Mouse (Mus musculus) liver, embryonic 13.5 days (tissue): ENCODE results near the gene Atp6v0a1. TPM values are rescaled to one million over a fixed set of nuclear protein-coding genes. Genes with fewer than 3 reads are reported as not detected.
"Not testable (repeated sequence)": the region's sequence is repeated elsewhere in the genome, so short reads cannot be mapped to it uniquely, and the experiment has no call there.

Experiments used
- ATAC-seq: fragments of 200-750 bp; cut with Nextera tagmentation; 2 replicates; pipeline ENCODE4 v1.8.0; 2017; ENCODE audit warnings: low read depth, mild to moderate bottlenecking, moderate number of reproducible peaks, moderate library complexity
- DNase-seq: peaks from one replicate; pipeline ENCODE4 v3.0.0; 2022
- H3K27ac ChIP-seq: fragments of 300-500 bp; sonication (generic); 2 replicates; pipeline ENCODE4 v1.5.1; 2015; ENCODE audit warnings: moderate library complexity, mild to moderate bottlenecking, inconsistent platforms
- H3K27me3 ChIP-seq: fragments of 300-500 bp; sonication (generic); 2 replicates; pipeline ENCODE4 v1.6.1; 2015; ENCODE audit warnings: mild to moderate bottlenecking, inconsistent platforms
- H3K36me3 ChIP-seq: fragments of 300-500 bp; sonication (generic); 2 replicates; pipeline ENCODE4 v1.6.1; 2015; ENCODE audit warnings: mild to moderate bottlenecking, inconsistent platforms
- H3K4me1 ChIP-seq: fragments of 300-500 bp; sonication (generic); replicated peaks from 2 replicates; pipeline ENCODE4 v1.6.1; 2015; ENCODE audit warnings: inconsistent platforms
- H3K4me2 ChIP-seq: fragments of 300-500 bp; sonication (generic); 2 replicates; pipeline ENCODE4 v1.6.1; 2015; ENCODE audit warnings: inconsistent platforms, mild to moderate bottlenecking, moderate library complexity
- H3K4me3 ChIP-seq: fragments of 300-500 bp; sonication (generic); replicated peaks from 2 replicates; pipeline ENCODE4 v1.5.1; 2015; ENCODE audit warnings: mild to moderate bottlenecking, inconsistent platforms
- H3K9ac ChIP-seq: fragments of 300-500 bp; sonication (generic); 2 replicates; pipeline ENCODE4 v1.6.1; 2015; ENCODE audit warnings: mild to moderate bottlenecking, inconsistent platforms
- H3K9me3 ChIP-seq: fragments of 300-500 bp; sonication (generic); replicated peaks from 2 replicates; pipeline ENCODE4 v1.6.1; 2016; ENCODE audit warnings: inconsistent platforms
- WGBS: fragments of 180-500 bp; shearing (Covaris S2); methylation state at CpG from one replicate; pipeline ENCODE4 v1.1.7; 2015; ENCODE audit not compliant: insufficient replicate concordance; 5-methylcytosine and 5-hydroxymethylcytosine counted together
- polyA plus RNA-seq: library from polyadenylated mRNA; unstranded; fragments of >200 nt; fragmentation: Nextera tagmentation; extraction: Ambion mirVana; gene quantifications from 2 replicates; pipeline ENCODE4 v1.2.1, GENCODE M21; 2015

The Atp6v0a1 gene
- polyA plus RNA-seq, 1 experiment from 2014 or later: 52.8 TPM

DNA sequence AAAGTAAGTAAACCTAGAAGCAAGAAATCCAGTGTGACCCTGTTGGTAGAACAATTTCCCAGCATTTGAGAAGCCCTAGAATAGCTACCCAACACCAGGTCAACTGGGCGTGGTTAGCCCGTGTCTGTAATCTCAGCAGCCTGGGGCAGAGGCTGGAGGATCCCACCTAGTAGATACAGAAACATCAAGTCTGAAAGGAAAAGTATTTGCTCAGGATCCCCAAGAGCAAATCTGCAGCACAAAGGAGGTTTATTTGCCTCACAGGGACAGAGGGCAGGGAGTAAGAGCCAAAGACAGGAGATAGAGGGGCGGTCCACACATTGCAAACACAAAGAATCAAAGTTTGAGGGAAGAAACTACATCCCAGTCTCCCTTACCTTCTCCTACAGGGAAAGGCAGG, 10.0 kb upstream of the Atp6v0a1 start:
- ATAC-seq (no peak), DNase-seq (no peak)
- 51% methylated on average over 3 of the region's 3 CpGs for WGBS
- no peak overlapping the region for H3K27ac ChIP-seq
- H3K4me1 ChIP-seq: peaks cover 7% of the 10 kb centered on the region
- H3K9ac ChIP-seq: no peak overlapping the region
- H3K4me3 ChIP-seq: no peak overlapping the region
- H3K4me2 ChIP-seq: no peak overlapping the region
- no peaks in the 10 kb centered on the region for H3K36me3 ChIP-seq
- no peaks in the 10 kb centered on the region for H3K9me3 ChIP-seq
- H3K27me3 ChIP-seq: peaks cover 39% of the 10 kb centered on the region

DNA sequence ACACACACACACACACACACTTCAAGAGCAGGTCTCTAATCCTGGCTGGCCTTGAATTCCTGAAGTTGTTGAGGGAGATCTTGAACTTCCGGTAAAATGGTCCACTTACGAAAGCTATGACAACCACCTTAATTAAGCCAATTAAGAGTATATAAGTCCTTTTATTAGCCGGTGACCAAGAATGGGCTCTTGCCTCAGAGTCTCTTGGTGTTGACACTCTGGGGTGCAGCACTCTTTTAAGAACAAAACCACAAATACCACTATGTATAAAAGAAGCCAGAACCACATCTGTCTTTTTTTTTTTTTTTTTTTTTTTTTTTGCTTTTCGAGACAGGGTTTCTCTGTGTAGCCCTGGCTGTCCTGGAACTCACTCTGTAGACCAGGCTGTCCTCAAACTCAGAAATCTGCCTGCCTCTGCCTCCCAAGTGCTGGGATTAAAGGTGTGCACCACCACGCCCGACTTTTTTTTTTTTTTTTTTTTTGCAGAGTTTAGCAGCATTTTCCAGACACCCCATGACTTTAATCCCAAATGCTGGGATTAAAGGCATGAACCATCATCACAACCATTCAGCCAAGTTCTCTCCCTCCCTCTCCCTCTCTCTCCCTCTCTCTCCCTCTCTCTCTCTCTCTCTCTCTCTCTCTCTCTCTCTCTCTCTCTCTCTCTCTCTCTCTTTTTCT, 7.2 kb upstream of the Atp6v0a1 start:
- H3K27me3 ChIP-seq: peaks cover 30% of the 10 kb centered on the region
- H3K4me2 ChIP-seq, H3K4me1 ChIP-seq, ATAC-seq, DNase-seq, H3K27ac ChIP-seq, H3K9ac ChIP-seq, H3K4me3 ChIP-seq, H3K9me3 ChIP-seq, H3K36me3 ChIP-seq: not testable (repeated sequence)
- 52% methylated on average over 5 of the region's 6 CpGs for WGBS

DNA sequence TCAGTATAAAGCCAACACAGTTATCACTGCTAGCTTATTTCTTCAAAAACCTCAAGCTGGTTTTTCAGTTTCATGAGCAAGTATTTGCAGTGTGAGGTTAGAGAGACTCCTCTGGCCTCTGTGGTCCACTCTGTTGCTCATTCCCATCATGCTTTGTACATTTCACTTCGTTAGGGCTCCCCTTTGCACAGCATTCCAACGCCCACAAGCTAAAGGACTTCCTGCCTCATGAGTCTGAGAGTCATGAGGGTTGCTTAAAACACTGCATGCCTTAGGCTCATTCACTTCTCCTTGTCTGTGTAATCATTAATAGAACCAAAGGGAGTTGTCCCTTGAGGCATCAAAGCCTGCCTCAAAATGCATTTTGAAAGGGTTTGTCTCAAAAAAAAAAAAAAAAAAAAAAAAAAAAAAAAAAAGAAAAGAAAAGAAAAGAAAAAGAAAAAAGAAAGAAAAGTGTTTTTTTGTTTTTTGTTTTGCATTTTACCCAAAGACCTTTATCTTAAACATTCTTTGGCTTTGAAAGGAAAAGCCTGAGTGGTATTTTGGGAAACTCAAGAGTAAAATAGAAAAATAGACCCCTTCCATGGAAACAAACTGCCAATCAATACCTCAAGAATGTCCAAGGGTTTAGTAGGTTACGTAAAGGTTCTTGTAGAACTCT, 6.1 kb upstream of the Atp6v0a1 start:
- no peaks in the 10 kb centered on the region for H3K9me3 ChIP-seq
- WGBS: 36% methylated on average over 3 of the region's 3 CpGs
- no peak overlapping the region for H3K4me3 ChIP-seq
- ATAC-seq (no peak), DNase-seq (no peak)
- H3K27me3 ChIP-seq: peaks cover 27% of the 10 kb centered on the region
- peaks cover 10% of the 10 kb centered on the region for H3K4me1 ChIP-seq
- H3K27ac ChIP-seq: no peak overlapping the region
- H3K36me3 ChIP-seq: no peaks in the 10 kb centered on the region
- H3K4me2 ChIP-seq: no peak overlapping the region
- no peak overlapping the region for H3K9ac ChIP-seq

DNA sequence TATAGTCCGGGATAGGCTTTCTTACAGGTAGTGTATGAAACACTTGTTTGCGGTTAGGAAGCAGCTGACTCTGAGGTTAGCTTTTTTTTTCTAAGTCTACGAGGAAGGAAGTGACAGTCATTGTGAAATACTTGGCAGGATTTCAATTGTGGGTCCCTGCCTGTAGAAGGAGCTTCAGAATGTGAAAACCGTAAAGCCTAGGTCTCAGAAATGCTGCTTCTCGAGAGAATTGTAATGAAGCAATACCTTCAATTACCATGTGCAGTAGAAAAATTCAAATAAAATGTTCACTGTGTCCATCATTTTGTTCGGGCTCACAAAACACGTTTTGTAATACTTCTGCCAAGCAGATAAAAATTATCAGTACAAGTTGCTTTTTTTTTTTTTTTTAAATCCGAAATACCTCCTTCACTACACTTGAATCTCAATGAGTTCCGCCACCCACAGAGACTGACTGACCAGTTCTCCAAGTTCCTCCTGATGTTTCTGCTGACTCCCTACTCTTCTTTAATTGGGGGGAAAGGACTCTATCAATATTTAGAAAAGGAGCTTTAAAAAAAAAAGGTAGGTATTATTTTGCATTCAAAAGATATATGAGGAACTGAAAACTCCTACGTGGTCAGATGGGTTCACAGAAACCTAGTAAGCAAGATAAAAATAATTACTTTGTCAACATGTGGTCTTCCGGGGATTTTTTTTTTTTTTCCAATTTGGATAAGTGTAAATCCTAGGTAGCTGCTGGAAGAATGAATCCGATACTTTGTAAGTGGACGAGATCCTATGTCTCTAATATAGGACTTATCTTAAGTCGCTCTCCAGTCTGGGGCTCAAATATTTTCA, 826 bp upstream of the Atp6v0a1 start:
- peak overlapping the region; percentile 79 for H3K27ac ChIP-seq
- no peaks in the 10 kb centered on the region for H3K9me3 ChIP-seq
- ATAC-seq: no peak
- H3K27me3 ChIP-seq: peaks cover 3% of the 10 kb centered on the region; the same call in 1 of the 2 replicates
- H3K4me2 ChIP-seq: peak overlapping the region; percentile 76
- H3K4me3 ChIP-seq: peak overlapping the region; percentile 82
- H3K4me1 ChIP-seq: peaks cover 32% of the 10 kb centered on the region
- peaks cover 19% of the 10 kb centered on the region for H3K36me3 ChIP-seq
- DNase-seq: peak; percentile 7
- H3K9ac ChIP-seq: peak overlapping the region; percentile 50; the same call in 1 of the 2 replicates
- 15% methylated on average over 14 of the region's 14 CpGs for WGBS

DNA sequence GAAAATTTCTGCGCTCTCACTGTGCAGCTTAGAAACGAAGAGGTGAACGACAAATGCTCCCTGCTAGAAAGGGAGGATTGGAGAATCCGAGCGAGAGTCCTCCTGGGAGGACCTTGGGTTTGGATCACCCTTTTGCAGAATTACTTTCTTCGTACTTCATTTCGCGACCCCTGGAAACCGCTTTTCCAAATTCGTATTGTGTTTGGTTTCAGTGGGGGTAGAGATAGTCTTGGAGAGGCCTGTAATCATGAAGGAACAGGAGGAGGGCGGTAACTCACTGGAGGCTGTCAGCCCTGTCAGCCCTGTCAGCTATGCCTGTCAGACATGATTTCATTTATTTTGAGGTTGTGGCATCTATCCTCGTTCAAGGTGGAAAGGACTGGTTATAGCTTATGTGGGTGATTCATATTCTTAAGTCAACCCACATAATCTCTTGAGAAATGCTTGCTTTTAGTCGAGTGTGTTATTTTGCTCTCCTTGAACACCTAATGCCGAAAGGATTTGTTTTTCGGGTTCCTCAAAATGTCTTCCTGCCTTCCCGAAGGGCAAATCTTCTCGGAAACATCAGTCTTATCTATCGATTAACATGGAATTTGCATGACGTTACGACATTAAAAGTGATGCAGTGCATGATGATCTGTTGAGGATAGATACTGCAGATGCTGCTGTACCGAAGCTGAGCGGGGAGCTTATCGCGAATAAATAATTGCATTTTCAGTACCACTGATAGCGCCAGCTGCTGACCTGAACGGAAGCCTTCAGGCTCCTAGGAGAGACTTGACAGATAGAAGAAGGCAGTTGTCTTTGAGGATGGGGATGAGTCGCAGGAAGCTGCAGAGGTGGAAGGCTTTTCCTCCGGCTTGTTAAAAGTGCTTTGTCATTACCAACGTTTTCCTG, 884 bp downstream of the Atp6v0a1 start:
- DNase-seq: peak; percentile 73
- Histone ChIP-seq H3K4me3 (peak overlapping the region; percentile 82), H3K27me3 (peaks cover 3% of the 10 kb centered on the region; the same call in 1 of the 2 replicates), H3K4me1 (peaks cover 39% of the 10 kb centered on the region), H3K4me2 (peak overlapping the region; percentile 76), H3K36me3 (peaks cover 36% of the 10 kb centered on the region), H3K27ac (peak overlapping the region; percentile 99), H3K9me3 (no peaks in the 10 kb centered on the region), H3K9ac (peak overlapping the region; percentile 94)
- 2% methylated on average over 29 of the region's 29 CpGs for WGBS
- ATAC-seq: peak; percentile 89

DNA sequence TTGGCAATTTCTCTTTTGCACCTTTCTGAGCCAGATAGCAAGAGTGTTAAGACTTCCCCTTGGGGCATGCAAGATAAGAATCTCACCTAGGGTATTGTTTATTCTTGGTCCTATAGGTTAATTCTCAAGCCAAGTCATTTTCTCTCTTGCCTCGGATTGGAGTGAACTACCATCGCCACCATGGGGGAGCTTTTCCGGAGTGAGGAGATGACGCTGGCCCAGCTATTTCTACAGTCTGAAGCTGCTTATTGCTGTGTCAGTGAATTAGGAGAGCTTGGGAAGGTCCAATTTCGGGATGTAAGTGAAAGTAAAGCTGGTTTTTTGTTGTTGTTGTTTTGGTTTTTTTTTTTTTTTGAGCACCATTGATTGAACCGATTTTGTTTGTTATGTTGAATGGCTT, 2.4 kb downstream of the Atp6v0a1 start:
- Histone ChIP-seq H3K4me3 (peak overlapping the region; percentile 82), H3K4me2 (peak overlapping the region; percentile 76), H3K9ac (peak overlapping the region; percentile 94), H3K27me3 (no peaks in the 10 kb centered on the region), H3K36me3 (peaks cover 51% of the 10 kb centered on the region), H3K9me3 (no peaks in the 10 kb centered on the region), H3K27ac (peak overlapping the region; percentile 99), H3K4me1 (peaks cover 43% of the 10 kb centered on the region)
- ATAC-seq (no peak), DNase-seq (no peak)
- 70% methylated on average over 6 of the region's 6 CpGs for WGBS

DNA sequence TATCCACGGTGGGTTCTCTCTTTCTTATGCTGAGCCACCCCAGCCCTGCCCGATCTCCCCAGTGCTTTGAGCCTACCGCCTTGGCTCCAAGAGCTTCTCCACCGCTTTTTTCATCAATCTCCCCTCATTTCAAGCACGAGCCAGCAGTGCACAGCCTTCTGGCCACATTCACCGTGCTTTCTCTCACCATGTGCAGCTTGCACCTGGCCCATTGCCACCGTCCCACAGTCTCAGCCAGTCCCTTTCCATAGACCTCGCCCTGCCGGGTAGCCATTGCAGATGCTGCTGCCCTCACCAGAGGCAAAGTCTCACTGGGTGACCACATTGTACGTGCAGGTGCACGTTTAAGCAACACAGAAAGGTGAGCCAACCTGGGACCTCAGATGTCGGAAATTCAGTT, 14.1 kb downstream of the Atp6v0a1 start:
- H3K9me3 ChIP-seq: no peaks in the 10 kb centered on the region
- 90% methylated on average over 12 of the region's 12 CpGs for WGBS
- no peak overlapping the region for H3K4me2 ChIP-seq
- no peak overlapping the region for H3K4me3 ChIP-seq
- H3K27ac ChIP-seq: no peak overlapping the region
- no peak overlapping the region for H3K9ac ChIP-seq
- DNase-seq: no peak
- no peaks in the 10 kb centered on the region for H3K27me3 ChIP-seq
- H3K4me1 ChIP-seq: no peaks in the 10 kb centered on the region
- no peak for ATAC-seq
- H3K36me3 ChIP-seq: peaks cover 94% of the 10 kb centered on the region

DNA sequence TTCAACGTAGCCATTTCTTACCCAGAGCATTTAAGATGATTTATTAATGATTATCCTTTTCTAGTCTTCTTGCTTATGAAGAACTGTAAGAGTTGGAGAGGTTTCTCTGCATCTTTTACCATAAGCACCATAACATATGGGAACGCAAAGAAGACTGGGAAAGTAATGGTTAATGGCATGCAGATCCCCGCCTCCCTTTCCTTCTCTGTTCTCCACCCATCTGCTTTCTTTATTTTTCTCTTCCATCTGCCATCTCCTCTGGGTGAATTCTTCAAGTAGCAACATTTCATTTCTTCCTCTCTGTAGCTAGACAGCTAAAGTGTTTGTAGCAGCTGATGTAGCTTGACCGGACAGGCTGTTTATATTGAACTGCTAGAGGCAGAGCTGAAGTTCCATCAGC, 14.7 kb downstream of the Atp6v0a1 start:
- 89% methylated on average over 4 of the region's 4 CpGs for WGBS
- H3K36me3 ChIP-seq: peaks cover 94% of the 10 kb centered on the region
- no peak for ATAC-seq

DNA sequence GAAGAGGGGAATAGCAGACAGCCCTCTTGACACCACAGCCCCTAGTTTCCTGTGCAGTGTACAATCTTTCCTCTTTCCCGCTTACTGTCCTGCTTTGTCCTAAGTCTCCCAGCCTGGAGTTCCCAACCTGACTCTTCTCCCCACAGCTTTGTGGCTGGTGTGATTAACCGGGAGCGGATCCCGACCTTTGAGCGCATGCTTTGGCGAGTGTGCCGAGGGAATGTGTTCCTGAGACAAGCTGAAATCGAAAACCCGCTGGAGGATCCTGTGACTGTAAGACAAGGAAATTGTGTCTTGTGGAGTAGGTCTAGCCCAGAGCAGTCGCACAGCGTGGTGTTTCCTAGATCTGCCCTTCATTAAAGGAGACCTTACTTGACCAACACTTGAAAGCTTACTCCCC, 17.9 kb downstream of the Atp6v0a1 start:
- no peak overlapping the region for H3K4me3 ChIP-seq
- H3K27ac ChIP-seq: no peak overlapping the region
- no peaks in the 10 kb centered on the region for H3K9me3 ChIP-seq
- ATAC-seq (no peak), DNase-seq (no peak)
- 92% methylated on average over 11 of the region's 11 CpGs for WGBS
- no peaks in the 10 kb centered on the region; the same call in 1 of the 2 replicates for H3K4me1 ChIP-seq
- H3K36me3 ChIP-seq: peaks cover 93% of the 10 kb centered on the region
- H3K4me2 ChIP-seq: no peak overlapping the region
- no peak overlapping the region for H3K9ac ChIP-seq
- H3K27me3 ChIP-seq: no peaks in the 10 kb centered on the region

More for the DNA sequence above, 14.7 kb downstream of the Atp6v0a1 start:
- no peaks in the 10 kb centered on the region for H3K4me1 ChIP-seq
- DNase-seq: no peak
- no peaks in the 10 kb centered on the region for H3K27me3 ChIP-seq
- H3K9me3 ChIP-seq: no peaks in the 10 kb centered on the region
- H3K27ac ChIP-seq: no peak overlapping the region
- no peak overlapping the region for H3K9ac ChIP-seq
- no peak overlapping the region for H3K4me3 ChIP-seq
- H3K4me2 ChIP-seq: no peak overlapping the region

DNA sequence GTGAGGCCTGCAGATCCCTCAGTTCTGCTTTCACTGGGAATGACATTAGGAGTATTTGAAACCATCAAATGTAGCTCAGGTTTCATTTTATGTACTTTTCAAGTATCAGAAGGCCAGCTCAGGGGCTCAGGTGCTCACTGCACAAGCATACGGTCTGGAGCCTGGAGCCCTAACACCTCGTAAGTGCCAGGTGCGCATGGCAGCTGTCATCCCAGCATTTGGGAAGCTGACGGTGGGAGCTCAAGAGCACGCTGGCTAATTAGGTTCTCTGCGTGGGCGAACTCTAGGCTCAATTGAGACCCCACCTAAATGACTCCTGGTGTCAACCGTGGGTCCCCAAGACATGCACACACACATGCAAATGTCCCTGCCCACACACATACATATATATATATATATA, 20.1 kb downstream of the Atp6v0a1 start:
- 89% methylated on average over 8 of the region's 8 CpGs for WGBS
- H3K4me2 ChIP-seq: no peak overlapping the region
- H3K4me1 ChIP-seq: no peaks in the 10 kb centered on the region; the same call in 1 of the 2 replicates
- H3K36me3 ChIP-seq: peaks cover 95% of the 10 kb centered on the region
- no peak overlapping the region for H3K27ac ChIP-seq
- DNase-seq (no peak), ATAC-seq (no peak)
- H3K27me3 ChIP-seq: no peaks in the 10 kb centered on the region
- H3K9ac ChIP-seq: no peak overlapping the region
- no peaks in the 10 kb centered on the region for H3K9me3 ChIP-seq
- no peak overlapping the region for H3K4me3 ChIP-seq
